Mouse (Mus musculus): ENCODE measurements around the gene Rilpl1.

DNA sequence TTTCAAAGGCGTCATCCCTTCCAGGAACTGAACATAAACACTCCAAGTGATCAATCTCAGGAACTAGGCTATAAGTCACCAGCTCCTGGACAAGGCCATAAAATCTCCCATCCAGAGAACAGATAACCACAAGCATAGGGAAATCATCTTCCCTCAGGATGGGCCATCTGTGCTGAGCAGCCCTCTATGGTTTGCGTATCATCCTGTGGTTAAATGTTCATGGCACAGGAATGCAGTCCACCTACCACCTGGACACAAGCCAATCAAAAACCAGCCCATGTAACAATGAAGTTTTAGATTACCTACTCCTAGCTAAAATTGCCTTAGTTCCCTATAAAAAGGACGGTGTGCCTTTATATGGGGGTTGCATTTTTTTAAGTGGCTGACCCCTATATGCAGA lies 42.3 kb downstream of the Rilpl1 start:
- TF ChIP-seq CTCF (IDR thresholded peaks at IDR 0.05; ENCODE audit: borderline replicate concordance, insufficient read depth, low read depth, low read length) (no peak), POLR2A (IDR thresholded peaks at IDR 0.05; ENCODE audit: borderline replicate concordance, insufficient read depth, low read length) (no peak)
